Mouse (Mus musculus): ENCODE measurements around the gene Ccdc158.

DNA sequence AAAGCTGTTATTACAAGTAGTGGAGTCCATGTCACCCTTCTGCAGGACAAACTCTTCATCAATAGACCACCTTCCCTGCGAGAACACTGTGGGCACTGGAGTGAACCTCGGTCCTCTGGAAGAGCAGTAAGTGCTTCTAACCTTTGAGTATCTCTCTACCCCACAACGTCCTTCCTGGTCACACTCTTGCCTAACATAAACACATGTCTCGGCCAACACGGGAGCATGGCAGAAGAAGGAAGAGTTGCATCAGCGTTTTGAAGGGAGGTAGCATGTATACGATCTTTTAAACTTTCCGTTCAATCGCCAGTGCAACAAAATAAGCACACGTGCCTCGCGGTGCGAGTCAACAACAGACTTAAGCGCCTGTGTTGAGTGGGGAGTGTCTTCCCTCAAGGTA, 95.5 kb downstream of the Ccdc158 start:
- TF ChIP-seq POLR2A (IDR thresholded peaks at IDR 0.05; ENCODE audit: low read depth, low read length) (no peak), CTCF (conservative IDR thresholded peaks at IDR 0.05; ENCODE audit: insufficient read depth, insufficient read length, low read depth, low read length) (no peak)

Measured in kidney, adult 2 months (tissue).